8 mouse cellular contexts compared by ENCODE assay signal in genomic region chr11:120233441-120234135, GRCm38 (mm10). TPM values are rescaled to one million over a fixed set of nuclear protein-coding genes. Genes with fewer than 3 reads are reported as not detected.
DNase-seq lines count a peak whose midpoint lies in the region; ATAC-seq lines count a peak whose summit lies in the region.

No protein-coding gene starts in this region.

- WGBS in heart, embryonic 15.5 days: under 1% methylated on average over 51 of the region's 51 CpGs
- under 1% methylated on average over 48 of the region's 51 CpGs for WGBS in limb, embryonic 13.5 days

- peak overlapping the region; percentile 85 for H3K4me2 ChIP-seq in heart, embryonic 15.5 days
- H3K4me2 ChIP-seq in limb, embryonic 13.5 days (replicated peaks): peak overlapping the region; percentile 99

- peaks cover 26% of the 10 kb centered on the region for H3K4me1 ChIP-seq in heart, embryonic 15.5 days (replicated peaks)
- peaks cover 36% of the 10 kb centered on the region for H3K4me1 ChIP-seq in limb, embryonic 13.5 days

- ATAC-seq in cerebellum, adult (ENCODE audit: insufficient number of reproducible peaks, low FRiP score, low TSS enrichment): no peak
- ATAC-seq in heart, embryonic 15.5 days (replicated peaks; ENCODE audit: insufficient number of reproducible peaks, insufficient read depth, low FRiP score, low read depth): no peak
- ATAC-seq in limb, embryonic 13.5 days (ENCODE audit: low FRiP score, low read depth): no peak
- no peak for ATAC-seq in activated CD4-positive, CD25-positive, alpha-beta regulatory T cell, adult 4 months

- H3K4me3 ChIP-seq in heart, embryonic 15.5 days: peak overlapping the region; percentile 70
- peak overlapping the region; percentile 92 for H3K4me3 ChIP-seq in limb, embryonic 13.5 days

- no peaks in the 10 kb centered on the region for H3K9me3 ChIP-seq in heart, embryonic 15.5 days (replicated peaks)
- H3K9me3 ChIP-seq in limb, embryonic 13.5 days: no peaks in the 10 kb centered on the region

- DNase-seq in cerebellum, adult 11 months: peak; percentile 63
- DNase-seq in 416B (ENCODE audit: low read depth): peak; percentile 73
- peak; percentile 53 to 65 for DNase-seq in cerebellum, postnatal 36 days
- peak; percentile 36 for DNase-seq in naive thymus-derived CD4-positive, alpha-beta T cell, adult 2 months (ENCODE audit: low read depth)

- H3K27ac ChIP-seq in heart, embryonic 15.5 days: peak overlapping the region; percentile 88
- peak overlapping the region; percentile 87 for H3K27ac ChIP-seq in limb, embryonic 13.5 days

- no peaks in the 10 kb centered on the region for H3K36me3 ChIP-seq in heart, embryonic 15.5 days
- 0 out of 2 replicates have a peak, but pooled peaks cover 4% of the 10 kb centered on the region for H3K36me3 ChIP-seq in limb, embryonic 13.5 days

- H3K27me3 ChIP-seq in heart, embryonic 15.5 days: no peaks in the 10 kb centered on the region
- no peaks in the 10 kb centered on the region for H3K27me3 ChIP-seq in limb, embryonic 13.5 days

- H3K9ac ChIP-seq in heart, embryonic 15.5 days: peak overlapping the region; percentile 87
- peak overlapping the region; percentile 100 for H3K9ac ChIP-seq in limb, embryonic 13.5 days

RNA-seq across cellular contexts. Expression of gene Bahcc1, which starts 0.8 kb away (rescaled TPM):
- polyA plus RNA-seq in heart, embryonic 15.5 days (2015; fragmentation: Nextera tagmentation; extraction: Ambion mirVana): 4.2 and 5.7 TPM in 2 replicates
- polyA plus RNA-seq in limb, embryonic 13.5 days (2015; fragmentation: Nextera tagmentation; extraction: Ambion mirVana): 12.7 and 13.8 TPM in 2 replicates
- not detected for polyA plus RNA-seq in activated CD4-positive, CD25-positive, alpha-beta regulatory T cell, adult 4 months (2017; shearing (Covaris generic))
